Mouse (Mus musculus) midbrain, postnatal 0 days (tissue): ENCODE data around the gene Gm1673. TPM values are rescaled to one million over a fixed set of nuclear protein-coding genes. Genes with fewer than 3 reads are reported as not detected.
A peak's percentile ranks its signal among the peaks of the same experiment; 100 is the strongest.

ENCODE experiments used
- ATAC-seq: fragments of 200-750 bp; cut with Nextera tagmentation; 2 replicates; pipeline ENCODE4 v1.8.0; 2017; ENCODE audit warnings: moderate number of reproducible peaks, mild to moderate bottlenecking, moderate TSS enrichment, moderate library complexity; ENCODE audit not compliant: low FRiP score
- DNase-seq: peaks from one replicate; pipeline ENCODE4 v3.0.0-alpha.2; 2015; ENCODE audit warnings: low spot score
- H3K27ac ChIP-seq: fragments of 300-500 bp; sonication (generic); 2 replicates; pipeline ENCODE4 v1.5.1; 2014; ENCODE audit warnings: low read depth, mild to moderate bottlenecking, low read length, mixed read lengths
- H3K27me3 ChIP-seq: fragments of 300-500 bp; sonication (generic); 2 replicates; pipeline ENCODE4 v1.6.1; 2014; ENCODE audit warnings: low read length, control low read depth, mixed read lengths; ENCODE audit not compliant: insufficient read depth
- H3K36me3 ChIP-seq: fragments of 300-500 bp; sonication (generic); 2 replicates; pipeline ENCODE4 v1.6.1; 2014; ENCODE audit warnings: low read length, control low read depth, mixed read lengths; ENCODE audit not compliant: insufficient read depth
- H3K4me1 ChIP-seq: fragments of 300-500 bp; sonication (generic); 2 replicates; pipeline ENCODE4 v1.6.1; 2014; ENCODE audit warnings: mild to moderate bottlenecking, control low read depth, antibody characterized with exemption, low read length, mixed read lengths; ENCODE audit not compliant: insufficient read depth
- H3K4me2 ChIP-seq: fragments of 300-500 bp; sonication (generic); 2 replicates; pipeline ENCODE4 v1.6.1; 2014; ENCODE audit warnings: low read depth, mild to moderate bottlenecking, low read length, mixed read lengths; ENCODE audit not compliant: poor library complexity, severe bottlenecking
- H3K4me3 ChIP-seq: fragments of 300-500 bp; sonication (generic); 2 replicates; pipeline ENCODE4 v1.5.1; 2014; ENCODE audit warnings: low read depth, mild to moderate bottlenecking, low read length, moderate library complexity
- H3K9ac ChIP-seq: fragments of 300-500 bp; sonication (generic); replicated peaks from 2 replicates; pipeline ENCODE4 v1.6.1; 2014; ENCODE audit warnings: mild to moderate bottlenecking, low read length, moderate library complexity, mixed read lengths; ENCODE audit not compliant: poor library complexity, severe bottlenecking
- H3K9me3 ChIP-seq: fragments of 300-500 bp; sonication (generic); 2 replicates; pipeline ENCODE4 v1.6.1; 2016; ENCODE audit warnings: low read length, control low read depth
- CTCF ChIP-seq: IDR thresholded peaks from 2 replicates; pipeline ENCODE4 v1.5.1; 2016; ENCODE audit warnings: antibody characterized with exemption, mild to moderate bottlenecking
- WGBS: fragments of 180-500 bp; shearing (Covaris S2); extraction: QIAGEN DNeasy Blood & Tissue Kit; methylation state at CpG from one replicate; pipeline ENCODE4 v1.1.7; 2014; 5-methylcytosine and 5-hydroxymethylcytosine counted together
- polyA plus RNA-seq: library from polyadenylated mRNA; unstranded; fragments of >200 nt; fragmentation: Nextera tagmentation; extraction: Ambion mirVana; gene quantifications from 2 replicates; pipeline ENCODE4 v1.2.1, GENCODE M21; 2015
- total RNA-seq: library from RNA; depleted of rRNA; stranded (reverse); fragments of >200 nt; gene quantifications from 2 replicates; pipeline ENCODE4 v1.2.3, GENCODE M21; 2014; rRNA removed

Gm1673 gene
- total RNA-seq (635 and 874 TPM in 2 replicates), polyA plus RNA-seq (837 and 845 TPM in 2 replicates)

- H3K9ac ChIP-seq, result peak within 1 kb of the TSS; percentile 95
- ATAC-seq (peak; percentile 88), DNase-seq (peak; percentile 94)
- peaks cover 4% of the 10 kb centered on the region; the same call in 1 of the 2 replicates for H3K36me3 ChIP-seq
- peak within 1 kb of the TSS; percentile 91 for H3K4me3 ChIP-seq
- WGBS, result under 1% methylated on average over 83 of the region's 88 CpGs
- TF ChIP-seq CTCF, result peak; percentile 73
- H3K27ac ChIP-seq, result peak within 1 kb of the TSS; percentile 97
- peak within 1 kb of the TSS; percentile 80 for H3K4me2 ChIP-seq
- peaks cover 17% of the 10 kb centered on the region; the same call in 1 of the 2 replicates for H3K4me1 ChIP-seq
- no peaks in the 10 kb centered on the region for H3K9me3 ChIP-seq
- H3K27me3 ChIP-seq, result no peaks in the 10 kb centered on the region
Measured at GRCm38 (mm10) chr5:33983309-33984121, at the start of gene Gm1673. Gm1673 (plus strand) TSS chr5:33983433.

GRCm38 (mm10) chr5:33934081-33934480, 49.2 kb upstream of the Gm1673 start:
- no peaks in the 10 kb centered on the region for H3K9me3 ChIP-seq
- 0 out of 2 replicates have a peak, but pooled peaks cover 7% of the 10 kb centered on the region for H3K36me3 ChIP-seq
- WGBS, result 96% methylated on average over 2 of the region's 2 CpGs
- no peaks in the 10 kb centered on the region for H3K27me3 ChIP-seq
- H3K4me2 ChIP-seq, result peak overlapping the region; percentile 54
- ATAC-seq (no peak), DNase-seq (no peak)
- no peak overlapping the region for H3K9ac ChIP-seq
- no peak overlapping the region for H3K4me3 ChIP-seq
- H3K27ac ChIP-seq, result no peak overlapping the region
- TF ChIP-seq CTCF, result no peak
- H3K4me1 ChIP-seq, result peaks cover 4% of the 10 kb centered on the region; the same call in 1 of the 2 replicates

DNA sequence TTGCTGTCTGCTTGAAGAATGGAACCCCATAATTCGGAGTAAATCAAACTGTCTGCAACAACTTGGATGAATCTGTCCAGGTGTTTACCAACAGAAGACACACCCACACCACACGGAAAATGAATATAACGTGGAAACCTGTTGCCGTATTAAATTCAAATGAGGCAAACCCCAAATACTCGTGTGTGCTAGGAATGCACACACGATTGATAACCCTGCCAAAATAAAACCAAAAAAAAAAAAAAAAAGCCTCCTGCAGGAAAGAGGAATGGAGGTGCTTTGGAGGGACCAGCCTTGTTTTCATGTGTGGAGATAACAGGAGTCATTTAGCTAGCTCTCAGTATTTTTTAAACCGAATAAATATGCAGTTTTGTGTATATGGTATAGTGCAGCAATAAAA, 48.4 kb upstream of the Gm1673 start:
- H3K9me3 ChIP-seq, result no peaks in the 10 kb centered on the region
- ATAC-seq, result no peak
- H3K4me2 ChIP-seq, result peak overlapping the region; percentile 54
- H3K36me3 ChIP-seq, result 0 out of 2 replicates have a peak, but pooled peaks cover 3% of the 10 kb centered on the region
- peak overlapping the region; percentile 88 for H3K4me3 ChIP-seq
- H3K27ac ChIP-seq, result no peak overlapping the region
- no peak for TF ChIP-seq CTCF
- WGBS, result 85% methylated on average over 7 of the region's 7 CpGs
- H3K9ac ChIP-seq, result no peak overlapping the region
- H3K4me1 ChIP-seq, result peaks cover 4% of the 10 kb centered on the region; the same call in 1 of the 2 replicates
- H3K27me3 ChIP-seq, result no peaks in the 10 kb centered on the region
- no peak for DNase-seq

- peak overlapping the region; percentile 54 for H3K4me2 ChIP-seq
- no peaks in the 10 kb centered on the region for H3K27me3 ChIP-seq
- TF ChIP-seq CTCF, result no peak
- under 1% methylated on average over 37 of the region's 39 CpGs for WGBS
- peak overlapping the region; percentile 88 for H3K9ac ChIP-seq
- peak overlapping the region; percentile 88 for H3K4me3 ChIP-seq
- H3K36me3 ChIP-seq, result no peaks in the 10 kb centered on the region; the same call in 1 of the 2 replicates
- ATAC-seq (peak; percentile 57), DNase-seq (peak; percentile 43)
- H3K27ac ChIP-seq, result peak overlapping the region; percentile 87
- H3K4me1 ChIP-seq, result peaks cover 4% of the 10 kb centered on the region; the same call in 1 of the 2 replicates
- no peaks in the 10 kb centered on the region for H3K9me3 ChIP-seq
Measured at GRCm38 (mm10) chr5:33935700-33936111, 47.5 kb upstream of the Gm1673 start.

DNA sequence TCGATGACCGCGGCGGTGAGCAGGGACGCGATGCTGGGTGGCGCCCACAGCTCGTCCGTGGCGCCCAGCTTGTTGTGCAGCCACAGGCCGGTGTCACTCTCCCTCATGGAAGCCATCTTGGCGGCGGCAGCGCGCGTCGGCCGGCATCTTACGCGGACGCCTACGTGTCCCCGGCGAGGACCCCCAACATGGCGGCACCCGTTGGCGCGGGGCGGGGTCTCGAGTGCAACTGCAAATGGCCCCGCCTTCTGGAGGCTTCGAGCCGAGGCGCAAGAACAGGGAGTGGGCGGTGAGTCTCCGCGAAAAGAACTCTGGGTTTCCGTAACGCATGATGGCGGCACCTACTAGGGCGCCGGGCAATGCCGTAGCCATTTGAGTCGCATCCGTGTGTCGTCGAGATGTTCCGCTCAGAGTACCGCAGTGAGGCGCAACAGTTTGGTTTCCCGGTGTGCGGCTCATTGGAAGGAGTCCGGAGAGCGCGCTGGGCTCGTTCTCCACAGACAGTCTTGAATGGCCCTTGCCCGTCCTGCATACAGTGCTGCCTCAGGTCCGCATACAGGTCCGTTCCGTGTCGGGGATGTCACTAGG, 47.0 kb upstream of the Gm1673 start, which contains the start of gene Nelfa:
Gene Nelfa (minus strand): TSS at position 294 of the 588 bp plus-strand sequence.
- H3K9me3 ChIP-seq, result no peaks in the 10 kb centered on the region
- H3K9ac ChIP-seq, result peak within 1 kb of the TSS; percentile 88
- no peaks in the 10 kb centered on the region; the same call in 1 of the 2 replicates for H3K36me3 ChIP-seq
- under 1% methylated on average over 57 of the region's 61 CpGs for WGBS
- H3K27me3 ChIP-seq, result no peaks in the 10 kb centered on the region
- peak within 1 kb of the TSS; percentile 87 for H3K27ac ChIP-seq
- H3K4me2 ChIP-seq, result peak within 1 kb of the TSS; percentile 54
- ATAC-seq (peak; percentile 98), DNase-seq (peak; percentile 99)
- H3K4me1 ChIP-seq, result peaks cover 4% of the 10 kb centered on the region; the same call in 1 of the 2 replicates
- peak; percentile 42 for TF ChIP-seq CTCF
- peak within 1 kb of the TSS; percentile 88 for H3K4me3 ChIP-seq
